Mouse (Mus musculus) adrenal gland, postnatal 14 days (tissue): ENCODE data around the gene Malrd1. TPM values are rescaled to one million over a fixed set of nuclear protein-coding genes. Genes with fewer than 3 reads are reported as not detected.

ENCODE experiments used
- DNase-seq: peaks from one replicate; pipeline ENCODE4 v3.0.0; 2021; ENCODE audit warnings: mixed read lengths
- total RNA-seq: library from RNA; stranded (reverse); gene quantifications from 2 replicates; pipeline ENCODE4 v1.2.3, GENCODE M21; 2021

Malrd1 gene
- total RNA-seq, 1 experiment from 2014 or later = not detected

DNA sequence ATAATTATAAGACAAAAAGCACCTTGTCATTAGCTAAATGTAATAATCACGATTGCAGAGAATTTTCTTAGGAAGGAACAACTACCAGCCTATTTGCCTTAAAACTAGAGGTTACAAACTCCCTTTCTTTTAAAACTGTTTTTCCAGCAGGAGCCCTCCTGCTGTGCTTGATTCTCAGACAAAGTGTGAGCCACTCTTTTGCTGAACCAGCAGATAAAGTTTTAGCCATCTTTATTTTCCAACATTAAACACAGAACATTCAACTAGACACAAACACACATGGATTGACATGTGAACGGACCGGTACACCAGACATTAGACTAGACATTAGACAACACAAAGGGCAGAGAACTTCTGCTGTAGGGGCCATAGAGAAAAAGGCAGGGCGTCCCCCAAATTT is 505.3 kb downstream of the Malrd1 start:
- no peak for DNase-seq

DNA sequence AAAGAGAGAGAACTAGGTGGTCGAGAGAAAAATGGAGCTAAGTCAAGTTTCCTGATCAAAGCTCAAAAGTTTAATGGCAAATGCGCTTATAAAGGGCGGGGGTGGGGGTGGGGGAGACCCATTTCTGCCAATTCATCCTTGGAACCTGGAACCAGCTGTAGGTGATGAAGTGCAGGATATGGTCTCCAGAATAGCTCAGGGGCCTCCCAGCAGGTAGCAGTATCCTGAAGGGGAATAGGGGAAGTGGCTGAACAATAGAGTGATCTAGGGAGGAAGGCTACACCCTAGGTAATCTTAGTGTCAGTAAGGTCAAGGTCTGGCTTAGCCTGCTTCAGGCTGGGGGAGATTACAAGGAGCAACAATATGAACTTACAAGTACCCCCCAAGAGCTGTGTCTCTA is 506.5 kb downstream of the Malrd1 start:
- no peak for DNase-seq

DNA sequence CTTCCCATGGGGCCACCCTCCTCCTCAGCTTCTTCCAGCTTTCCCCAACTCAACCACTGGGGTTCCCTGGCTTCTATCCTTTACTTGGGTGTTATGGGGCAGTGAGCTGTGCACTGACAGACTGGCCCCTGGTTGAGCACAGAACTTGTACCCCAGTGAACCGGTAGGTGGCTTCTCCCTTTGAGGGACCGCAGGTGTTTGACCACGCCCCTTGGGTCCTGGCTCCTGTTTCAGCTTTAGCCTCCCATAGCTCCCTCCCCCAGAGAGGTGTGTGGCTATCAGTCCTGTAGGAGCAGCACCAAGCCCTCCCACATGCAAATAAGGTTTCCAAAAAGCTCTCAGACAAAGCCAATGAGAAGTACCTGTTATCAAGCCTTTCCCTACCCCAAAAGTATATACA is 584.4 kb downstream of the Malrd1 start:
- DNase-seq = no peak

DNA sequence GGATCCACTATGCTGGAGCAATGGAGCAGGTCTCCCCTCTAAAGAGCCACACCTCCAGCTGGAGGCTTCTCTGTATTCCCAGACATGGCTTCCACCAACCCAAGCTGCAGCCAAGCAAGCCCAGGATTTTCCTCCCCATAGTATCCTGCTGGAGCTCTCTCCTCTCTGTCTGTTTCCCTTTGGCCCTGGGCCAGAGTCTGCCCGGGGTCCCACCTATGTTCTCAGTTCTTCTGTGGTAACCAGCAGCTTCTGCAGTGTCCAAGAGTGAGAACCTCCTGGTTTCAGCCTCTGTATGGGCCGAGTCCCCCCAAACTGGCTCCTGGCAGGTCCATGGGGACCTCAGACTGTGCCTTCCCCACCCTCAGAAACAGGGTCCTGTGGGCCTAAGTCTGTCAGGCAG is 587.1 kb downstream of the Malrd1 start:
- DNase-seq = no peak

DNA sequence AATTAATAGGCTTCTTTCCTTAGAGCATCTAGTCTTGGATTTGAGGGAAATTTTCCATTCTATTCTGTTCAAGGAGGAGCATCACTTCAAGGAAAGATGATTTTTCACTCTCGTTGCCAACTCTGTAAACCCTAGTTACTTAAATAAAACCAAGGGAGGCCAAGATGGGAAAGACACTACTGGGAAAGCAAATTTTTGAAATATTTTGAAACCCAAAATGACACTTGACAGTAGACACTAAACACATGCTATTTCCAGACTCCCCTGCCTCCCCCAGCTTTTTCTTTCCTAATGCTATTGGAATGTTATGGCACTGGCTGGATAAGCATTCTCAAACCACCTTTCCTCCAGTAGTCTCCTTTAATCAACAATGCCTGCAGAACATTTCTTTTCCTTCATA is 621.7 kb downstream of the Malrd1 start:
- no peak for DNase-seq

DNA sequence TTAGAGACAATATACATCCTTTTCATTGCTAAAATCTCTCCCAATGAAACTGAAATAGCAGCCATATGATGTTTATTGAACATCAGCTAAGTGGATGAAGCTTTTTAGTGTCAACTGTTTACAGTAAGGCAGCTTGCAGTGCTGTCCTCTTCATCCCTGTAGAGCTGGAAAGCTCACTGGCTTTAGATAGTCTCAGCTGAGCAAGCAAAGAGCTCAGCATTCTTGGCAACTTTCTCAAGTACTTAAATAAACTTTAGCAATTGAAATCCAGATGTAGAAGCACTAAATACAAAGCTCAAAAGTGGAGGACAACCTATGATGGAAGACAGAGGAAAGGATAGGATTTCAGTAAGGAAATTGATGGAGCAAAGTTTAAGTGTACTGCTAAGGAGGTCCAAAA is 626.3 kb downstream of the Malrd1 start:
- DNase-seq = no peak

DNA sequence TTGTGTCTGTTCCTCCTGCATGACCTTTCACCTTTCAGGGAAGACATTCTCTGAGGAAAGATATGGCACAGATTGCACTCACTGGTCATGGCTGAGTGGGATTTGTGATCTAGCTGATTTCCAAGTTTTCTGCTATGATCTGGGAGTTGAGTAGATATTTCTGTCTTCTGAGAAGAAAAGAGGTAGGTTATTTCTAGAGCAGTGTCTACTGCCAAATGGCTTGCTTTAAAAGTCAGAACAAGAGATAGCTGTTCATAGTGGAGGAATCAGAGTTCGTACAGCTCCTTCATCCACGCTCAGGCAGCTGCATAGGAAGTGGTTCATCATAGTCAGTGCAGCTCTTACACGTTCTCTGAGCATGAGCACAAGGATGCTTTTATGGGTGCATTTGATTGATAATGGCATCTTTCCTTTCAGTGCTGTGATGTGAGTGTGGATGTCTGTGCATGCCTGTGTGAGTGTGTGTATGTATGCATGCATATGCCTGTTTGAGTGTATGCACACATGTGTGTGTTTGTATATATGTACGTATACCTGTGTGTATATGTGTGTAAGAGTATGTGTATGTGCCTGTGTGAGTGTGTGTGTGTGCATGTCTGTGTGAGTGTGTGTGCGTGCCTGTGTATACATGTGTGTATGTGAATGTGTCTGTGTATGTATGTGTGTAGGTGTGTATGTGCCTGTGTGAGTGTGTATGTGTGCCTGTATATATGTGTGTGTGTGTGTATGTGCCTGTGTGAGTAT is 637.1 kb downstream of the Malrd1 start:
- DNase-seq = no peak

DNA sequence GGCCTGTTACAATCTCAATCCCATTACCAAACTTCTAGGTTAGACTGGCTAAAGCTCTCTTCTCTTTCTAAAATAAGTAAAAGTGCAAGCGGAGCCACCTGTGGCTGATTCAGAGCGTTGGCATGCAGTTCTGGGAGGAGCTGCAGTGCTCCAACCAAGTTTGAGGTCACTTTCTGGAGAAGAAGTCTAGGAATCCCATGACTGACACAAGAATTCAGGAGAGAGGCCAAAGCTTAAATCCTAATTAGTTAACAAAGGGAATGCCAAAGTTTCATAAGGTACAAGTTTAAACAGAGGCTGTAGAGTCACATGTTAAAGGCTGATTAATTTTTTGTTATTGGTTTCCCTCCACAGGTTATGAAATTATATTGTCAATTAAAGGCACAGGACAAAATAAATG is 642.3 kb downstream of the Malrd1 start:
- peak; percentile 4 for DNase-seq

DNA sequence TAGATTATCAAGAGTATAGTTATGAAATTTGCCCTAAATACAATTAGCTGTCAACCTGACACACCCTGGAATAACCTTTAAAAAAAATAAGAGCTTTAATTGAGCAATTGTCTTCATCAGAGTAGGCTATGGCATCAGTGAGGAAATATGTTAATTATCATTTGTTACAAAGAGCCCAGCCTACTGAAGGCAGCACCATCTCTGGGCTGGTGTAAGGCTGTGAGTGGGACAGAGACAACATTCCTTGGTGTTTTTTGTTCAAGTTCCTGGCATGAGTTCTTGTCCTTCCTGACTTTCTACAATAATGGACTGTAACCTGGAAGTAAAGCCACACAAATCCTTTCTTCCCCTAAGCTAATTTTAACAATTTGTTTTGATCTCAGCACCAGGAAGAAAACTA is 645.8 kb downstream of the Malrd1 start:
- no peak for DNase-seq

DNA sequence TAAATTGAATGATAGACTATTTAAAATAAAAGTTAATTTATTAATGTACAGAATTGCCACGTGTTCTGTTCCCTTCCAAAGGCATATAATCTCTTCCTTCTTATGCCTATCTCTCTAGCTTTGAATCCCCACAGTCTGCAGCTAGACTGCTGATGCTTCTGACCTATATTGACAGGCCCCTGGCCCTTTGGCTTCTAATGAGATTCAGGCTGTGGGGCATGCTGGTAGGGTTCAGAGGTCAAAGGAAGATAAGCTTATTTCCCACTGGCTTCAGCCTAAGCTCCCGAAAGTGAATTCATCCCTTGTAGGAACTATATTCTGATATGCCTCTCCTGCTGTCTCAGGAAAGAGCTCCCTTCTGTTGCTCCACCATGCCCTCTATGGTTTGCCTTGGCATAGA is 647.1 kb downstream of the Malrd1 start:
- no peak for DNase-seq

DNA sequence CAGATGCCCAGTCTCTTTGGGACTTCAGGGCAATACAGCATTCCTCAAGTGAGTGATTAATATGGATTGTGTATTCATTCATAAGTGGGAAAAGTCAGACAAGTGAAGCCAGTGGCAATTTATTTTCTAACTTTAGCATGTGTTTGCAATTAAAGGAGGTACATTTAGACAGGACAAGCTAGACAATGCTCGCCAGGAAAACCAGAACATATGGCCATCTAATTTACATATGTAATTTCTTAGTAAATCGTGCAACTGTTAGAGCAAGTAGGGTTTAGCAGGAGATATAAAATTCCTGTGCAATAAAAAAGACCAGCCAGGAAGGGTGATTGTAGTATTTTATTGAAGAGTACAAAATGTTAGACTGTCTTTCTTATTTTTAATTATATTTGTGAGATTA is 655.9 kb downstream of the Malrd1 start:
- no peak for DNase-seq

DNA sequence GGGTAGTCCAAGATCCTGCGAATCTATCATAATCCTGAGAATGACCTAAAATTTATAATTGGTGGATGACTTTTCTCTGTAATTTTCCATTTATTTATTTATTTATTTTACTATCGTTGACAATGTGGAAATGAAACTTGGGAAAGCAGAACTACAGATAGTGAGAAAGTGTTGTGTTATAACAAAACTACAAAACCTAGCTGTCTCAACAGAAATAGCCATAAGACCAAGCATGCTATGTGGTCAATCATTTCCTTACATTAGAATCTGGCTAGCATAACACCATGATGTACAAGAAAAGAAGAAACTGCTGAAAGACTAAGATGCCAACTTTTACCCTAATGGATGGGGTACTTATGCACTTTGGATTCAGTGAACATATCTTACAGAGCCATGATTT is 656.9 kb downstream of the Malrd1 start:
- DNase-seq = no peak

DNA sequence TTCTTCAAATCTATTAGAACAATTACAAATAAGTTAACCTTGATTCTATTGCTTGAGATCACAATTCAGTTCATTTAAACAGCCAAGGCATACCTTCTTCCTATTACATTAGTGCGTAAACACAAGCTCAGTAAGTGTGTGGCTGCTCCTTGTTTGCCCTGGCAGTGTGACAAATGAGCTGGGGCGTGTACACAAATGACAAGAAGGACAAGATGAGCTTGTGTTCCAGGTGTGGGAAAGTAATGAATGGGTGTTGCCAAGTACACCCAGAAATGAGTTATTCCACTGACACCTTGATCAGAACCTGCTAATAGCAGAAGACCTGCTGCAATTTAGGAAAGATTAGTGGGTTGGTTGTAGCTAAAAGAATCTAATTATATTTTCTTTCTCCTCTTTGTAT is 683.7 kb downstream of the Malrd1 start:
- no peak for DNase-seq

DNA sequence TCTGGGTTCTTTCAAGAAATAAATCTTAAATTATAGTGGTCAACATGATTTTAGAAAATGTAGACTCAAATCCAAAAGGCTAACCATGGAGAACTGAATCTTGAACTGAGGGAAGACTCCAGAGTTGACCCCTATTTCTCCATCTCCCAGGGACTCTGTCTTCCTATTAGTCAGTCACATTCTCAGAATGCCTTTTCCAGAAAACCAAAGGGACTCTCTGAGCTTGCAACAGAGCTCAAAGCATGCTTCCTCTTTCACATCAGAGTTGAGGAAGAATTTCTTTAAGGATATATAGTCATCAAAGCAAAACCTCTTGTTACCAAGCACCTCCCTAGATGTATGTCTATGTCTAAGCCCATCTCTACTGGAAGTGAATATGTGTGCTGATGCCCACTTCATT is 686.5 kb downstream of the Malrd1 start:
- no peak for DNase-seq

DNA sequence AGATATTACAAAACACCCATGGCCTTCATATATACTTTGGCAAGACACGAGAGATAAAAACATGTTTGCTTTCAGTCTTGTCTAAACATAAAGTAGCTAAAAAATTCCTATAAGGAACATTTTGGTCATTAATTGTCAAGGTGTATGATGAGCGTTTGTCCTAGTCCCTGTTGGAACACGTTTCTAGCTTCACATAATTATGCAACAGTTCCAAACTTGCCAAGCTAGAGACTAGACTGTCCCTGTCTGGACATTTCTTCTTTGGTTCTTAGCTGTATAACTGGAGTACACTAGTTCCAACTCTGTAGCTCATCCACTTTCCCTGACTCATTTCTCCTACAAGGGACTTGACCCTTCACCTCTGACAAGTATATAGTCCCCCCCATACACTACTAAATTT is 687.8 kb downstream of the Malrd1 start:
- no peak for DNase-seq

DNA sequence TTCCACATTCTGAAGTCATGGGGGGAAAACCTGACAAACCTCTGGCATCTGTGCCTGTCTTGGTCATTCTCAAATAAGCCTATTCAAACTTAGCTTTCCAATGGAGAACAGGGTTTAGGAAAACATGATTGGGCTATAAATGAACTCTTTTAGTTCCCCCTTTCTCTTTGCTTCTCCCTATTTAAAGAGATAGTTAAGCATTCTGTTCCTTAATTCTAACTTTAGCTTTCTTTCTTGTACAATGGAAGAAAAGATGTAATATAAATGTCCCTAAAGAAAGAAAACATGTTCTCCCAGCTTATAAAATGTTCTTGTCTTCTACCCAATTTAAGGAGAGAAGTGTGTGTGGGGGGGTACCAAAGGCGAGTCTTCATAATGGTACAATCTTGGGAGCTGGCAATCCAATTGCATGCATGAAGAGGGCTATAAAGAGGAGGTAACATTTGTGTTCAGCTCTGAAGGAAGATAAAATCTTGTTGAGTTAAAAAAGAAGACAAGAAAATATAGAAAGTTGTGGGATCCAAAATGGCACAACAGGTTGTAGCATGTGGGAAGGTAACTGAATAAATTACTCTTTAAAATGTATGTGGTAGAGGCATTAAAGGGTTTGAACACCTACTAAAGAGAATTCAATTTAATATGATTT is 702.0 kb downstream of the Malrd1 start:
- no peak for DNase-seq

DNA sequence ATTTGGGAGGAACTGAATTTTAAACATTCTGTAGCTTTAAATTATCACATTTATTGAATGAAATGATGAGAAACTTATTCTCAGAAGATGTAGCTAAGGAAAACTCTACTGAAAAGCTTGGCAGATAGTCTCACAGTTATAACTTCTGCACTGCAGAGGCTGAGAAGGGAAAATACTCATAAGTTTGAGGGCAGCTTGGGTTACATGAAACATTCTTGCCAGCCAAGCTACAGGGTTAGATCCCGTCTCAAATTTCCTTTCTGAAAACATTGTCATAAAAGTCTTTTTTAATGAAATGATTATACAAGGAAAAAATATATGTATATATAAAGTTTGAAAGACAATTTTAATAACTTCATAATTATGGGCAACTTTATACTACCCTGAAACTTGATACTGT is 714.6 kb downstream of the Malrd1 start:
- no peak for DNase-seq

DNA sequence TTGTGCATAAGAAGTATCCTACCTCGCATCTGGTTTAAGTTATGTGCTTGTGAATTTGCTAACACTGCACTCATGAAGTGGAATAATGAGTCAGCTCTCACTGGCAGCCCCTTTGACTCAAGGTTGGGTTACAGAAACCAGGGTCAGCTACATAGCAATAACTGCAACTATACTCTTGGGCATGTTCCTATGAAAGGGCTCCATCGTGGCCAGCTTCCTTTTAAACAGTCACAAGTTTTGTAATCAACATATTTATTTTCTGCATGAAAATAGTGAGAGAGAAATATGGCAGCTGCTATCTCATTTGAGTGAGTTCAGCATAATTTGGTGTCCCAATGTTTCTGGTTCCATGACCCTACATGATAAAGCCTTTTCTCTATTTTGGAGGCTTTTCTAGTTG is 716.8 kb downstream of the Malrd1 start:
- DNase-seq = no peak

DNA sequence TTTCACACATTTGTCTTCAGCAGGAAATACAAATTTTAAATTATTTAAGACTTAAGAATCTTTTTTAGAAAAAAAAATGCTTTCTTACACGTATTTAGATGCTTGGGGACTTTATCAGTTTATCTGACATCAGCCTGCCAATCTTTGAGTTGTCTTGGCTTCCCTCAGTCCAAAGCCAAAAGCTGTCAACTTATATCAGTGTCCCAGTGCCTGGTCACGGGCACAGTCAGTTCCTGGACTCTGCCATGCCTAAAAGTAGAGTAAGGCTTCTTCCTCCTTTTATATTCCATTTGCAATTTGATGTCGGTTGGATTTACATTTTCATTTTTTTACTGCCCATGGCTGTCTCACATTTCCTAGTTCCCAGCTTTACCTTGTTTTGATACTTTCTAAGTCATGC is 722.6 kb downstream of the Malrd1 start:
- no peak for DNase-seq

DNA sequence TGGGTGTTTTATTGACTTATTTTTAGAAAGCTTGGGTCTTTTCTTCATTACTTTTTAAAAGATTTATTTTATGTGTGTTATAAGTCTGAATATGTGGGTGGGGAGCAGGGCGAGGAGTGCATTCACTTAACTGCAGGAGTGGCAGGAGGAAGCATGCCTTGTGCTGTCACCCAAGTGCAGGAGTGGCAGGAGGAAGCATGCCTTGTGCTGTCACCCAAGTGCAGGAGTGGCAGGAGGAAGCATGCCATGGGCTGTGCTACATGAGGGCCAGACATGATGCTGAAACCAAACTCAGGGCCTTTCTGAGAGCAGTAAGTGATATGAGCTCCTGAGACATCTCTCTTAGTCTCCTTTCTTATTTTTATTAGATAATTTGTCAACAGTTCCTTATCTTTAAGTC is 726.0 kb downstream of the Malrd1 start:
- no peak for DNase-seq
